Mouse (Mus musculus) right cerebral cortex, adult 2 months (tissue): ENCODE measurements at regions not wholly inside any gene's neighbourhood (a gene's known extent, or its start where the extent isn't known, plus 50 kb on each side); places are given as distances from the start of the nearest gene placed in this dataset.
A peak's percentile ranks its signal among the peaks of the same experiment; 100 is the strongest.
"Not testable (repeated sequence)": the region's sequence is repeated elsewhere in the genome, so short reads cannot be mapped to it uniquely, and the experiment has no call there.

Experiments used
- DNase-seq, 2 experiments: peaks; one replicate each; pipeline ENCODE4 v3.0.0; 2021 to 2022; ENCODE audit warnings: low spot score in 2 of 2

GRCm38 (mm10) chr4:49958275-49958674, 112.7 kb upstream of the Grin3a start:
- DNase-seq, result peak; percentile 13 to 15

DNA sequence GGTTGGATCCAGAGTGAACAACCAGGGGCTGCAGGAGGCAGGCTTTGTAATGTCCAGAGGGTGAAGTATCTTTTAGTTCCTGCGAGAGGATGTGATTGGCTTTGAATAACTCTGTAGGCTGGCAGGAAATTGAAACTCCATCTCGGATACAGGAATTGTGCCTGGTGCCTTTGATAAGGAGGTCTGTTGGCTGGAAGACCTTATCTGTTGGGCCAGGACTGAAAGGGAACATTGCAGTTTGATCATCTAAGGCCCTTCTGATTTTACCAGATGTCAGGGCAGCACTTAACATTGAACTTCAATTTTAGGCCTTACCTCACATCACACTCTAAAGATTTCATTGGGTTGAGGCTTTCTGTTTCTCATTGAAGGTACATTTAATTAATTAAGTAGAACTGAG, 111.3 kb upstream of the Grin3a start:
- DNase-seq, result no peak

GRCm38 (mm10) chr4:49946306-49946705, 100.8 kb upstream of the Grin3a start:
- no peak for DNase-seq

- DNase-seq, result no peak
Observed at GRCm38 (mm10) chr4:49937471-49937870, 91.9 kb upstream of the Grin3a start.

GRCm38 (mm10) chr4:49929636-49930035, 84.1 kb upstream of the Grin3a start:
- DNase-seq, result not testable (repeated sequence)

DNA sequence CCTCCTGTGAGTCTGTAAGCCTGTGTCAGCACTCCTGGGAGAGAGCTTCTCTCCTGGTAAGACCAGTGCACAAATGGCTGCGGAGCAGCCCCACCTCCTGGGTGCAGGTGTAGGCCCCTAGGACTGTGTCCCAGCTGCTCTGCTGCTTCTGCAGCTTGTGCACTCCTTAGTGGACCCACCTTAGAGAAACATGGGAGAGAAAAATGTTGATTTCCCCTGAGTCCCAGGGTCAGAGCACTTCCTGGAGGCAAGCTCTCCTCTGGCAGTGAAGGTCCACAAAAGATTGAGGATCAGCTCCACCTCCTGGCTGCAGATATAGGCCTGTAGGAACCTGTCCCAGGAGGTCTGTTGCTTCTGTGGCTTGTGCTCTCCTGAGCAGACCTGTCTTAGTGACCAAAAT, 81.5 kb upstream of the Grin3a start:
- no peak for DNase-seq

DNA sequence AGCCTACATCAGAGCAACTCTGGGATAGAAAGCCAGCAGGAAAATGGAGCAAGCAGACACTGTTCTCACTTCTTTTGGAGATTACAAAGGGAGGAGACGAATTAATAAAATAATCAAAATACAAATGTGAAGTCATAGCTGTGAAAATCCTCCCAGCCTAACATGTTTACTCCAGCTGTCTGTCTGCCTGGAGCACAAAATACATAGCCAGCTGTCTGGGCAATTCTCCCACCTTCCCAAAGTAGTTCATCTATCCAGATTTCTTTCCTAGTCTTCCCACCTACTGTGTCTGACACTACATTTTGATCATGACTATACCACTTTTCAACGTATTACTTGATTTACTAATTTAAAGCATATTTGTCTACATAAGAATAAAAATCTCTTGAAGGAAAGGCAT, 68.7 kb upstream of the Grin3a start:
- no peak for DNase-seq

DNA sequence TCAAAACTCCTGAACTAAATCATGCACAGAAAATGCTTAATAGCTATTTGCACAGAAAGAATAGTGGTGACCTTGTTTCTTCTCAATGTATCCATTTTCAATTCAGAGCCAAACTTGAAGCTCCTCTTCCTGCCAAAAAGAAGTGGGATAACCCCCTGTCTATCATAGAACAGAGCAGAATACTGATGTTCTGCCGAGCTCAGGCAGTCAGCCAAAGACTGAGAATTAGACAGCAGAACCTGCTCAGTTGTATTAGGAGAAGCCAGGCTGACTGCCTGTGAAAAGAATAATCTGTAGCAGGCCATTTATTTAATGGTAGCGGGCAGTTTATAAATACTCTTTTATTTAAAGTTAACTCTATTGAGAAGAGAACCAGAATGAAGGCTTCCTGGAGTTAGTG, 68.1 kb upstream of the Grin3a start:
- peak; percentile 24 to 31 for DNase-seq
